Mouse (Mus musculus): ENCODE results near the gene Rpap3.

Rpap3 gene

GRCm38 (mm10) chr15:97705211-97706050, at the start of gene Rpap3:
Gene Rpap3 (minus strand): TSS chr15:97705825.
- DNase-seq (ENCODE audit: inconsistent age in 2 of 2, low spot score in 1 of 2): peak; percentile 90 to 96

GRCm38 (mm10) chr15:97755361-97755760, 49.7 kb upstream of the Rpap3 start:
- DNase-seq (ENCODE audit: inconsistent age in 2 of 2, low spot score in 1 of 2): no peak

GRCm38 (mm10) chr15:97754476-97754875, 48.9 kb upstream of the Rpap3 start:
- no peak for DNase-seq (ENCODE audit: inconsistent age in 2 of 2, low spot score in 1 of 2)

GRCm38 (mm10) chr15:97752491-97752890, 46.9 kb upstream of the Rpap3 start:
- no peak for DNase-seq (ENCODE audit: inconsistent age in 2 of 2, low spot score in 1 of 2)

- no peak for DNase-seq (ENCODE audit: inconsistent age in 2 of 2, low spot score in 1 of 2)
These were observed 46.1 kb upstream of the Rpap3 start for GRCm38 (mm10) chr15:97751676-97752075.

DNA sequence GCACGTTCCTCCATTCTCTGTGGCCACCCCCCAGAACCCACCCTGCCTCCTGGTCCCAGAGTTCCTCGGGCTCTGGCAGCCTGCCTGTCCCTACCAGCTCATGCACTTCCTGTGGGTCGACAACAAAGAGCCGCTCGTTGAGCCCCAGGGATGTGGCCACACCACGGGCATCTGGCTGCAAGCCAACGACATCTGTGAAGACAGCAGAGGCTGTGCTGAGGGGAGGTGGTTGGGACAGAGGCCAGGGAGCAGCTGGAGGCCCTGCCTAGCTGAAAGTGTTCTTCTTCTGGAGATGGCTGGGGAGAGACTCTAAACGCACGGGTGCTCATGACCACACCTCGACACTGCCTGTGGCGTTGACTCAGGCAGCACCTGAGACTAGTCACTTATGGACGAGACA, 45.1 kb upstream of the Rpap3 start:
- DNase-seq (ENCODE audit: inconsistent age in 2 of 2, low spot score in 1 of 2): peak; percentile 84

GRCm38 (mm10) chr15:97749841-97750240, 44.2 kb upstream of the Rpap3 start:
- no peak for DNase-seq (ENCODE audit: inconsistent age in 2 of 2, low spot score in 1 of 2)

- no peak for DNase-seq (ENCODE audit: inconsistent age in 2 of 2, low spot score in 1 of 2)
These were observed 43.8 kb upstream of the Rpap3 start for GRCm38 (mm10) chr15:97749397-97749796.

DNA sequence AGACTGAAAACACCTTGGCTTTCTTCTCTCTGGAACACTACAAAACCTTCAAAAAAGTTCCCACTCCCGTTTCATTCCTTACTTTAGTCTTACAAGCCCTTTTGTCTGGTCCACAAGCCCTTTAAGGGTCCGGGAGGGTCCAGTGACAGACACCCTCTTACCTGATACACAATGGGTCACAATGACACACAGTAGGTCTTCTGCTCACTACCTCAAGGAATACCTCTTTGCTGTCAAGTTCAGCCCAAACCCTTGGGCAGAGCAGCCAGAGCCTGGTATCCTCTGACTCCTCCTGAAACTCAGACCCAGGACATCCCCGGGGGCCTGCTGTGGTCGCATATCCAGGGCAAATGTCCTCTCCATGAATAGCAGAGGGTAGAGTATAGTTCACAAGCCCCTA, 43.3 kb upstream of the Rpap3 start:
- no peak for DNase-seq (ENCODE audit: inconsistent age in 2 of 2, low spot score in 1 of 2)

DNA sequence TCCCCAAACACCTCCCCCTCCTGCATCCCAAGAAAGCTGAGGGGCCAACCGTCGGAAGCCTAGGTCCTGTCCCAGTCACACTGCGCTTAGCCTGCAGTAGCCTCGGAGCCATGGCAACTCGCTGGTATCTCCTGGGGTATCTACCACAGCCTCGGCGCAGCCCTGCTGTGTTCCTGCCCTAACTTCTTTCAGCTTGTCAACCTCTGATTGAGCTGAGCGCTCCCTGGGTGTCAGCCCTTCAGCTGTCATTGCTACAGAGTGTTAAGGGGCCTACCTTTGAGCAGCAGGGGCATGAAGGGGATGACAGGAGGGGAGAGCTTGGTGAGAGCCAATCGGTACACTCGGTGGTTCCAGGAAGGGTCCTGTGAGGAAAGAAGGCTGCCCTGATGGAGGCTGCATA, 42.7 kb upstream of the Rpap3 start:
- no peak for DNase-seq (ENCODE audit: inconsistent age in 2 of 2, low spot score in 1 of 2)

DNA sequence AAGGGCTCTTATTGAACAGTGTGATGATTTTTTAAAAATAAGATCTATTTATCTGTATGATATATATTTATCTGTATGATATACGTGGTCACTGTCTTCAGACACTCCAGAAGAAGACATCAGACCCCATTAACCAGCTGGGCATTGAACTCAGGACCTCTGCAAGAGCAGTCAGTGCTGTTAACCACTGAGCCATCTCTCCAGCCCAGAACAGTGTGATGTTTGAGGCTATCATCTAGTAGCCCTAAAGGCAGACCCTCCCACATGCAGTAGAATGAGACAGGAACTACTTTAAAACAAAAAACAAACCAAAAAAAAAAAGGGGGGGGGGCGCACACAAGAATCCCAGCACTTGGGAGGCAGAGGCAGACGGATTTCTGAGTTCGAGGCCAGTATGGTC, 41.9 kb upstream of the Rpap3 start:
- no peak for DNase-seq (ENCODE audit: inconsistent age in 2 of 2, low spot score in 1 of 2)

DNA sequence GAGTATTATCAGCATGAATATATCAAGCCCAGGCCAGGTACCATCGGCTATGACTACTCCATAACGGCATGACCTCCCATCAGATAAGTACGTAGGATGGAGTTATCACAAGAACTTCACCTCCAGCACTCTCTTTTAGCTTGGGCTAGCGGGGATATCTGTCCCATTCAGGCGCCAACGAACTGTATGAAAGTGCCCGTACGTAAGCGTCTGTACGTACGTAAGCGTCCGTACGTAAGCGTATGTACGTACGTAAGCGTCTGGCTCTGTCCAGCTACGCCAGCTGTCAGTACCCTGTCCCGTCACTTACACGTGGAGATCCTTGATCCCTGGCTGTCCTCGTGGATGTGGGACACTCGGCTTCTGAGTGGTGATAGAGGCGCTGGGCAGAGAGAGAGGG, 41.1 kb upstream of the Rpap3 start:
- no peak for DNase-seq (ENCODE audit: inconsistent age in 2 of 2, low spot score in 1 of 2)

GRCm38 (mm10) chr15:97746278-97746677, 40.7 kb upstream of the Rpap3 start:
- DNase-seq (ENCODE audit: inconsistent age in 2 of 2, low spot score in 1 of 2): no peak

- peak; percentile 91 to 94 for DNase-seq (ENCODE audit: inconsistent age in 2 of 2, low spot score in 1 of 2)
These were observed 39.7 kb upstream of the Rpap3 start for GRCm38 (mm10) chr15:97745331-97745730.

- DNase-seq (ENCODE audit: inconsistent age in 2 of 2, low spot score in 1 of 2): no peak
These were observed 39.3 kb upstream of the Rpap3 start for GRCm38 (mm10) chr15:97744930-97745329.

DNA sequence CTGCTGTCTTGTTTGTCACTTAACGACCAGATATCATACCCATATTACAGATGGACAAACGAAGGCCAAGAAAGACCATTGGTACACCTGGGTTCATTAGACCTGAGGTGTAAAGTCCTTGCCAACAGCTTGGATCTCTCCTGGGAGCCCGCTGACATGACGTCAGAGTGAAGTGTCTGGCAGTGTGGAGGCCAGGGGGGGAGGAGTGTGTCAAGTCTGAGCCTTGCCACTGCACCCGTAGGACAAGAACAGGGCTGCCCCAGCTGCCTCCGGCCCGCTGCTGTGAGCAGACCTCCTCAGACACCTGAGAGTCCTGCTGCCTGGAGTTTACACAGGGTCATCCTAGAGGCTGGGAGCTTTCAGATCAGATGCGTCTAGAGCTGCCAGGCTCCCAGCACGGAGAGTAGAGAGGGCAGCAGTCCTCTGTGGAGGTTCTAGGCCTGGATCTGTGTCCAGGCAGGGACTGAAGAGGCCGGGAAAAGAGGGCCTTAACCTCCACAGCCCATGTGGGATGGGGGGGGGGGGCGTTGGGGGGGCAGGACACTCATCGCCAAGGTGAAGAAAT, 38.4 kb upstream of the Rpap3 start:
- DNase-seq (ENCODE audit: inconsistent age in 2 of 2, low spot score in 1 of 2): peak in 1 of 2 experiments; percentile 59

DNA sequence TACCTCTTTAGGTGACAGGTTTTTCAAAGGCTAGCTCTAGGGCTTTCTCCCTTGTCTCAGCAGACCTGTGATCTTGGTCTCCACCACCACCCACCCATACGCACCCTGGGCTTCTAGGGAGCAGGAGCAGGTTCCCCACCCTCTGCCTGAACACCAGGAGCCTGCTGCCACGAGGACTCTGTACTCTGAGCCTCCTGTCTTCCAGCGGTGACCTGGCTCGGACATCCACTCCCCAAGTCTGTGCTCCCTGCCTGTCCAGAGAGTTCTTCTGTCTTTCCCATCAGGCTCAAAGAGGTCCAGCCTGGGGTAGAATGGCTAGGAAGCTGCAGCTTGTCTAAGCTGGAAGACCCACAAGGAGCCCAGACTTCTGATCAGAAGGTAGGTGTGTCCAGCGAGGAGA, 37.6 kb upstream of the Rpap3 start:
- no peak for DNase-seq (ENCODE audit: inconsistent age in 2 of 2, low spot score in 1 of 2)

- DNase-seq (ENCODE audit: inconsistent age in 2 of 2, low spot score in 1 of 2): no peak
These were observed 37.0 kb upstream of the Rpap3 start for GRCm38 (mm10) chr15:97742600-97742999.

- peak in 1 of 2 experiments; percentile 32 for DNase-seq (ENCODE audit: inconsistent age in 2 of 2, low spot score in 1 of 2)
These were observed 36.4 kb upstream of the Rpap3 start for GRCm38 (mm10) chr15:97742074-97742473.

GRCm38 (mm10) chr15:97741662-97742061, 36.0 kb upstream of the Rpap3 start:
- peak in 1 of 2 experiments; percentile 27 for DNase-seq (ENCODE audit: inconsistent age in 2 of 2, low spot score in 1 of 2)

DNA sequence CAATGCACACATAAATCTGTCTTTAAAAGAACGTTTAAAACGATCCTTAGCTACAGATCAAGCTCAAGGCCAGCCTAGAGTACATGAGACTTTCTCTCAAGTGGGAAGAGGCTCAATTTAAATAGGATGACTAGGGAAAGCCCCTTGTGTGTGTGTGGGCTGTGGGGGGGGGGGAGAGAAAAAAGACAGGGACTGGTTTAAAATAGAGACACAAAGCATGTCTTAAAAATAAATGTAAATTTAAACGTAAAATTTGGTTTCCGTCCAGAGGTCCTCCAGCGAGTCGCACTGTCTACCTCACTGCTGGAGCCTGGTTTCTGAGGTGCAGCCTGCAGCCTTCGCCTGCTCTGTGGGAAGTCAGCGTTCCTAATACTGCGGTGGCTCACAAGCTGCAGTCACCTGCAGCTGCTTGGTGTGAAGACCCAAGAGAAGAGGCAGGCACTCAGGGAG, 34.7 kb upstream of the Rpap3 start:
- DNase-seq (ENCODE audit: inconsistent age in 2 of 2, low spot score in 1 of 2): no peak

DNA sequence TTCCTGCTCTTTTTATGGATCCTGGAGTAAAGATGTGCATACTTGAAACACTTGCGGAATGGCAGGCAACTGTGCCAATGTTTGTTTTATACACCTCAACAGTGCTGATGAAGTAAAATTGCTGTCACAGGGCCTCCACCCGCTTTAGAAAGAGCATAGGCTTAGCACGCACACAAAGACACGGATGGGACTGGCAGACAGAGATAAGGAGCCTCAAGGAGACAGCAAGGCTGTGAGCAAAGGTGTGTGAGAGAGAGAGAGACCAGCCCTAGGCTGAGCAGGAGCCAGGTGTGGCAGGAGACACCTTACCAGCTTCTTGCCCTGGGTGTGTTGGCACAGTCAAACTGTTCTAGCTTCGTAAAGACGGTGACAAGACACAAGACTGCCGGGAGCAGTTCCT, 33.3 kb upstream of the Rpap3 start:
- no peak for DNase-seq (ENCODE audit: inconsistent age in 2 of 2, low spot score in 1 of 2)

GRCm38 (mm10) chr15:97731988-97732387, 26.4 kb upstream of the Rpap3 start:
- no peak for DNase-seq (ENCODE audit: inconsistent age in 2 of 2, low spot score in 1 of 2)
